ENCODE assay signal across 7 mouse cellular contexts in the genomic region with DNA sequence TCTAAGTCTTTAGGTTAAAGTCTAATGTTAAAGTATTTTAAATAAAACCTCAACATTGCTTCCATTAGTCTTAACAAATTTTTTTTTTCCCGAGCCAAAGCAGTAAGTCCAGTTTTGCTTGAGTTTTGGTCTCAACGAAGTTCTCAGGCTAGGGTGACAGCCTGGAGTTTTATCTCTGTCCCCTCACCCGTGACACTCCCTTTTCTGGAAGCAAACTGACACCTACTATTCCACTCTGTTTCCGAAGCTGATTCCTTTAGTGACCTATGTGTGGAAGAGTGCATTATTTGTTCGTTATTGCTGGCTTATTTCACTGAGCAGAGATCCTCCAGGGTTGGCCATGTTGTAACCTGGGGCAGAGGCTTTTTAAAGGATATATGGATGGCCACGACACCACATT. TPM values are rescaled to one million over a fixed set of nuclear protein-coding genes. Genes with fewer than 3 reads are reported as not detected.
DNase-seq lines count a peak whose midpoint lies in the region; ATAC-seq and TF ChIP-seq lines count a peak whose summit lies in the region.

No protein-coding gene starts in this region.

- ATAC-seq in hindbrain, embryonic 12.5 days (ENCODE audit: low FRiP score), result no peak
- no peak for ATAC-seq in liver, embryonic 16.5 days (ENCODE audit: low read depth)

- H3K27me3 ChIP-seq in ES-Bruce4 (ENCODE audit: control insufficient read depth, insufficient read depth, low read length, poor library complexity, severe bottlenecking) (no peaks in the 10 kb centered on the region), MEL (ENCODE audit: control insufficient read depth in 1 of 2, insufficient read depth in 2 of 2, low read length in 2 of 2) (no peaks in the 10 kb centered on the region)
- peaks cover 34% of the 10 kb centered on the region for H3K27me3 ChIP-seq in hindbrain, embryonic 12.5 days
- H3K27me3 ChIP-seq in liver, embryonic 16.5 days (ENCODE audit: control insufficient read depth, insufficient read depth, low read depth, low read length), result no peaks in the 10 kb centered on the region

- peak overlapping the region; percentile 57 for H3K27ac ChIP-seq in ES-Bruce4 (ENCODE audit: insufficient read depth, low read length)
- H3K27ac ChIP-seq in MEL (ENCODE audit: control insufficient read depth, low read depth, low read length), result peak overlapping the region; percentile 90
- no peak overlapping the region for H3K27ac ChIP-seq in hindbrain, embryonic 12.5 days
- H3K27ac ChIP-seq in liver, embryonic 16.5 days (ENCODE audit: low read length), result peak overlapping the region; percentile 96
- no peak overlapping the region for H3K27ac ChIP-seq in left cerebral cortex, adult 2 months

- TF ChIP-seq RAD21 in MEL (IDR thresholded peaks at IDR 0.05; ENCODE audit: low read depth, low read length), result no peak

- H3K79me2 ChIP-seq in MEL (ENCODE audit: control insufficient read depth, insufficient read depth, low read length, poor library complexity), result peaks cover 25% of the 10 kb centered on the region

- no peak for TF ChIP-seq POLR2A in ES-Bruce4 (IDR thresholded peaks at IDR 0.05; ENCODE audit: insufficient read depth, low read length)
- TF ChIP-seq POLR2A in MEL (IDR thresholded peaks at IDR 0.05; ENCODE audit: control insufficient read depth in 1 of 2, insufficient read depth in 1 of 2, low read depth in 1 of 2, low read length in 2 of 2, poor library complexity in 1 of 2), result no peak; a peak in 1 of 4 replicates

- intact Hi-C loops in left cerebral cortex, adult 2 months (cut with DNase I), result no loop called here

- WGBS in hindbrain, embryonic 12.5 days, result 34% methylated on average over 6 of the region's 6 CpGs
- 8% methylated on average over 6 of the region's 6 CpGs for WGBS in liver, embryonic 16.5 days (ENCODE audit: insufficient replicate concordance)

- H3K36me3 ChIP-seq in ES-Bruce4 (ENCODE audit: control insufficient read depth, insufficient read depth, low read length, poor library complexity, severe bottlenecking) (no peaks in the 10 kb centered on the region), MEL (ENCODE audit: control insufficient read depth in 1 of 2, insufficient read depth in 2 of 2, low read length in 2 of 2) (peaks cover under 1 to 37% of the 10 kb centered on the region in 2 experiments; a peak in 3 of 4 replicates)
- no peaks in the 10 kb centered on the region for H3K36me3 ChIP-seq in hindbrain, embryonic 12.5 days
- H3K36me3 ChIP-seq in liver, embryonic 16.5 days (ENCODE audit: control insufficient read depth, insufficient read depth), result no peaks in the 10 kb centered on the region

- H3K4me2 ChIP-seq in hindbrain, embryonic 12.5 days (replicated peaks), result peak overlapping the region; percentile 96
- peak overlapping the region; percentile 89 for H3K4me2 ChIP-seq in liver, embryonic 16.5 days (ENCODE audit: low read depth, low read length)

- TF ChIP-seq EP300 in ES-Bruce4 (IDR thresholded peaks at IDR 0.05; ENCODE audit: insufficient read depth, low read depth, low read length) (no peak), MEL (IDR thresholded peaks at IDR 0.05; ENCODE audit: low read depth in 1 of 2, low read length in 2 of 2) (no peak; a peak in 1 of 4 replicates)

- peak overlapping the region; percentile 89 for H3K4me3 ChIP-seq in ES-Bruce4 (ENCODE audit: low read depth, low read length)
- H3K4me3 ChIP-seq in MEL (ENCODE audit: control insufficient read depth in 1 of 2, insufficient read depth in 1 of 2, low read depth in 2 of 2, low read length in 2 of 2), result peak overlapping the region; percentile 60 to 93
- H3K4me3 ChIP-seq in hindbrain, embryonic 12.5 days, result no peak overlapping the region; the same call in 1 of the 2 replicates
- peak overlapping the region; percentile 97 for H3K4me3 ChIP-seq in liver, embryonic 16.5 days (ENCODE audit: low read depth, low read length)
- no peak overlapping the region for H3K4me3 ChIP-seq in left cerebral cortex, adult 2 months

- DNase-seq in MEL (ENCODE audit: low read depth, low spot score), result peak; percentile 79
- DNase-seq in urinary bladder, postnatal 10 days (ENCODE audit: low spot score), result no peak
- DNase-seq in thymus, postnatal 36 days, result no peak
- no peak for DNase-seq in left cerebral cortex, adult 2 months (ENCODE audit: extremely low spot score in 1 of 2, low spot score in 2 of 2)

- TF ChIP-seq CTCF in ES-Bruce4 (IDR thresholded peaks at IDR 0.05; ENCODE audit: low read depth, low read length) (no peak), MEL (IDR thresholded peaks at IDR 0.05 in 2 of 3, conservative IDR thresholded peaks at IDR 0.05 in 1 of 3; ENCODE audit: control insufficient read depth in 1 of 3, insufficient read depth in 1 of 3, low read depth in 2 of 3, low read length in 3 of 3, poor library complexity in 1 of 3, severe bottlenecking in 1 of 3) (no peak)
- no peak for TF ChIP-seq CTCF in left cerebral cortex, adult 2 months (IDR thresholded peaks at IDR 0.05)

- H3K4me1 ChIP-seq in ES-Bruce4 (ENCODE audit: control insufficient read depth, insufficient read depth, low read length), result peaks cover 5% of the 10 kb centered on the region
- peaks cover 27 to 35% of the 10 kb centered on the region in 2 experiments for H3K4me1 ChIP-seq in MEL (ENCODE audit: control insufficient read depth in 1 of 2, insufficient read depth in 2 of 2, low read length in 2 of 2)
- H3K4me1 ChIP-seq in hindbrain, embryonic 12.5 days, result peaks cover 20% of the 10 kb centered on the region
- peaks cover 57% of the 10 kb centered on the region for H3K4me1 ChIP-seq in liver, embryonic 16.5 days (ENCODE audit: control insufficient read depth, low read depth, low read length)

- H3K9me3 ChIP-seq in ES-Bruce4 (replicated peaks; ENCODE audit: control insufficient read depth, insufficient read depth, low read length, poor library complexity, severe bottlenecking), result no peaks in the 10 kb centered on the region
- no peaks in the 10 kb centered on the region for H3K9me3 ChIP-seq in MEL (replicated peaks; ENCODE audit: insufficient read depth, low read length)
- H3K9me3 ChIP-seq in hindbrain, embryonic 12.5 days (replicated peaks), result no peaks in the 10 kb centered on the region
- H3K9me3 ChIP-seq in liver, embryonic 16.5 days (replicated peaks; ENCODE audit: control insufficient read depth, low read length), result no peaks in the 10 kb centered on the region

- H3K9ac ChIP-seq in ES-Bruce4 (ENCODE audit: low read depth, poor library complexity, severe bottlenecking) (peak overlapping the region; percentile 43; the same call in 1 of the 2 replicates), MEL (ENCODE audit: control insufficient read depth, low read depth, low read length, poor library complexity, severe bottlenecking) (peak overlapping the region; percentile 77)
- H3K9ac ChIP-seq in hindbrain, embryonic 12.5 days, result no peak overlapping the region
- H3K9ac ChIP-seq in liver, embryonic 16.5 days (ENCODE audit: low read depth, low read length), result peak overlapping the region; percentile 72

TF ChIP-seq in MEL, 35 proteins besides CTCF, POLR2A, EP300 and RAD21:
- TF ChIP-seq KAT2A (conservative IDR thresholded peaks at IDR 0.05; ENCODE audit: low read depth, low read length) (peak; percentile 18; the same call in 1 of the 2 replicates), MAX (IDR thresholded peaks at IDR 0.05; ENCODE audit: low read length) (no peak), TBP (IDR thresholded peaks at IDR 0.05; ENCODE audit: low read depth, low read length) (peak; percentile 35; the same call in 1 of the 2 replicates), CHD2 (IDR thresholded peaks at IDR 0.05; ENCODE audit: low read length) (no peak), GABPA (IDR thresholded peaks at IDR 0.05; ENCODE audit: low read depth, low read length) (0 out of 2 replicates have a peak, but pooled peaks have one; percentile 9), TAL1 (IDR thresholded peaks at IDR 0.05; ENCODE audit: low read length) (no peak), ZC3H11A (IDR thresholded peaks at IDR 0.05; ENCODE audit: low read depth, low read length) (no peak), ZKSCAN1 (IDR thresholded peaks at IDR 0.05; ENCODE audit: low read depth, low read length) (0 out of 2 replicates have a peak, but pooled peaks have one; percentile 44), SIN3A (IDR thresholded peaks at IDR 0.05; ENCODE audit: low read length) (peak; percentile 66; the same call in 1 of the 2 replicates), MYB (IDR thresholded peaks at IDR 0.05; ENCODE audit: low read depth, low read length) (no peak; the same call in 1 of the 2 replicates)

RNA-seq across cellular contexts. Expression of gene Asb1, which starts 1.1 kb away (rescaled TPM):
- 9.5 and 10.6 TPM in 2 replicates for polyA plus RNA-seq in ES-Bruce4 (2011; ENCODE audit: insufficient read depth, insufficient read length, low read depth, missing spikeins)
- total RNA-seq in MEL (2012; rRNA removed), result 38.4 and 41.3 TPM in 2 replicates
- polyA plus RNA-seq in MEL (2012; ENCODE audit: insufficient read depth in 1 of 2, insufficient read length in 2 of 2, low read depth in 1 of 2, low replicate concordance in 2 of 2, missing spikeins in 1 of 2), result 10 to 100 TPM in 1 of 2 experiments, not detected in 1; 37.9 TPM
- polyA plus RNA-seq in hindbrain, embryonic 12.5 days (2016; fragmentation: Nextera tagmentation; extraction: Ambion mirVana), result 14.8 and 17.7 TPM in 2 replicates
- 9.2 and 9.6 TPM in 2 replicates for polyA plus RNA-seq in liver, embryonic 16.5 days (2015; fragmentation: Nextera tagmentation; extraction: Ambion mirVana)
- total RNA-seq in left cerebral cortex, adult 2 months (2021), result 10 to 100 TPM; 38.1 to 40.7 TPM

RNA-seq across cellular contexts. Expression of gene Traf3ip1, which starts 44.8 kb away (rescaled TPM):
- polyA plus RNA-seq in ES-Bruce4 (2011; ENCODE audit: insufficient read depth, insufficient read length, low read depth, missing spikeins), result 12.1 and 15.7 TPM in 2 replicates
- 12.0 and 13.6 TPM in 2 replicates for total RNA-seq in MEL (2012; rRNA removed)
- polyA plus RNA-seq in MEL (2012; ENCODE audit: insufficient read depth in 1 of 2, insufficient read length in 2 of 2, low read depth in 1 of 2, low replicate concordance in 2 of 2, missing spikeins in 1 of 2), result 10 to 100 TPM in 1 of 2 experiments, not detected in 1; 19.6 TPM
- polyA plus RNA-seq in hindbrain, embryonic 12.5 days (2016; fragmentation: Nextera tagmentation; extraction: Ambion mirVana), result 12.9 and 13.0 TPM in 2 replicates
- 1.5 and 2.0 TPM in 2 replicates for polyA plus RNA-seq in liver, embryonic 16.5 days (2015; fragmentation: Nextera tagmentation; extraction: Ambion mirVana)
- total RNA-seq in left cerebral cortex, adult 2 months (2021), result 10 to 100 TPM; 15.8 to 16.5 TPM

Comparison
In these comparisons a context has a peak if more than half of its experiments do, and no peak if none do; other contexts are left out.
1. H3K27ac ChIP-seq: peak in ES-Bruce4 (single experiment), MEL (single experiment) and liver, embryonic 16.5 days (single experiment); none in hindbrain, embryonic 12.5 days (single experiment) and left cerebral cortex, adult 2 months (single experiment).
2. H3K4me3 ChIP-seq: peak in ES-Bruce4 (single experiment), MEL (2 of 2) and liver, embryonic 16.5 days (single experiment); none in hindbrain, embryonic 12.5 days (single experiment) and left cerebral cortex, adult 2 months (single experiment).